Mouse (Mus musculus): ENCODE results near the gene Atp6v1f. TPM values are rescaled to one million over a fixed set of nuclear protein-coding genes. Genes with fewer than 3 reads are reported as not detected.

The Atp6v1f gene
- total and polyA plus RNA-seq, 3 experiments: 312 to 349 TPM; not detected in 1

GRCm38 (mm10) chr6:29500177-29500576 is 32.7 kb downstream of the Atp6v1f start (continued):
- no peak for TF ChIP-seq POLR2AphosphoS5 (IDR thresholded peaks at IDR 0.05; ENCODE audit: borderline replicate concordance, low read depth, low read length)

- no peaks in the 10 kb centered on the region for H3K79me2 ChIP-seq (ENCODE audit: control insufficient read depth, insufficient read depth, low read length, poor library complexity)
- H3K4me1 ChIP-seq (ENCODE audit: control insufficient read depth in 1 of 2, insufficient read depth in 2 of 2, low read length in 2 of 2): peaks cover 9 to 19% of the 10 kb centered on the region in 2 experiments
- TF ChIP-seq MYB (IDR thresholded peaks at IDR 0.05; ENCODE audit: low read depth, low read length) (no peak), ELF1 (IDR thresholded peaks at IDR 0.05; ENCODE audit: low read depth, low read length) (no peak), TAL1 (IDR thresholded peaks at IDR 0.05; ENCODE audit: low read length) (peak; percentile 67), GATA1 (IDR thresholded peaks at IDR 0.05; ENCODE audit: low read depth, low read length) (peak; percentile 26; the same call in 1 of the 2 replicates), EP300 (IDR thresholded peaks at IDR 0.05; ENCODE audit: low read depth in 1 of 2, low read length in 2 of 2) (peak in 1 of 2 experiments; percentile 54; a peak in 2 of 4 replicates), KAT2A (conservative IDR thresholded peaks at IDR 0.05; ENCODE audit: low read depth, low read length) (no peak), POLR2AphosphoS5 (IDR thresholded peaks at IDR 0.05; ENCODE audit: borderline replicate concordance, low read depth, low read length) (no peak), MAFK (IDR thresholded peaks at IDR 0.05; ENCODE audit: borderline replicate concordance, low read depth, low read length) (no peak), GABPA (IDR thresholded peaks at IDR 0.05; ENCODE audit: low read depth, low read length) (no peak), POLR2AphosphoS2 (IDR thresholded peaks at IDR 0.05; ENCODE audit: low read length) (no peak), CHD1 (IDR thresholded peaks at IDR 0.05; ENCODE audit: low read depth, low read length) (no peak), ZKSCAN1 (IDR thresholded peaks at IDR 0.05; ENCODE audit: low read depth, low read length) (no peak)
- peak overlapping the region; percentile 15 for H3K9ac ChIP-seq (ENCODE audit: control insufficient read depth, low read depth, low read length, poor library complexity, severe bottlenecking)
- H3K4me3 ChIP-seq (ENCODE audit: control insufficient read depth in 1 of 2, insufficient read depth in 1 of 2, low read depth in 2 of 2, low read length in 2 of 2): peak overlapping the region in 1 of 2 experiments; percentile 24; a peak in 1 of 4 replicates
- H3K9me3 ChIP-seq (replicated peaks; ENCODE audit: insufficient read depth, low read length): no peaks in the 10 kb centered on the region
- peak overlapping the region; percentile 77 for H3K27ac ChIP-seq (ENCODE audit: control insufficient read depth, low read depth, low read length)
- peaks cover 0 to 17% of the 10 kb centered on the region in 2 experiments; a peak in 2 of 4 replicates for H3K36me3 ChIP-seq (ENCODE audit: control insufficient read depth in 1 of 2, insufficient read depth in 2 of 2, low read length in 2 of 2)
- peak; percentile 77 for DNase-seq (ENCODE audit: low read depth, low spot score)
- H3K27me3 ChIP-seq (ENCODE audit: control insufficient read depth in 1 of 2, insufficient read depth in 2 of 2, low read length in 2 of 2): no peaks in the 10 kb centered on the region
These were observed 33.3 kb downstream of the Atp6v1f start for GRCm38 (mm10) chr6:29500810-29501209.

- TF ChIP-seq TCF12 (IDR thresholded peaks at IDR 0.05; ENCODE audit: low read depth, low read length) (0 out of 2 replicates have a peak, but pooled peaks have one; percentile 8), EP300 (IDR thresholded peaks at IDR 0.05; ENCODE audit: low read depth in 1 of 2, low read length in 2 of 2) (no peak), BHLHE40 (IDR thresholded peaks at IDR 0.05; ENCODE audit: borderline replicate concordance, low read depth, low read length) (no peak), SMC3 (IDR thresholded peaks at IDR 0.05; ENCODE audit: low read depth, low read length) (peak; percentile 68), MAX (IDR thresholded peaks at IDR 0.05; ENCODE audit: low read length) (no peak), SIN3A (IDR thresholded peaks at IDR 0.05; ENCODE audit: low read length) (no peak), RAD21 (IDR thresholded peaks at IDR 0.05; ENCODE audit: low read depth, low read length) (peak; percentile 70), ZC3H11A (IDR thresholded peaks at IDR 0.05; ENCODE audit: low read depth, low read length) (peak; percentile 40), JUND (IDR thresholded peaks at IDR 0.05; ENCODE audit: low read depth, low read length) (no peak), CTCF (IDR thresholded peaks at IDR 0.05 in 2 of 3, conservative IDR thresholded peaks at IDR 0.05 in 1 of 3; ENCODE audit: control insufficient read depth in 1 of 3, insufficient read depth in 1 of 3, low read depth in 2 of 3, low read length in 3 of 3, poor library complexity in 1 of 3, severe bottlenecking in 1 of 3) (peak; percentile 35 to 72 (median 51); a peak in 5 of 6 replicates)
- DNase-seq (ENCODE audit: low read depth, low spot score): peak; percentile 64
- Histone ChIP-seq H3K9me3 (replicated peaks; ENCODE audit: insufficient read depth, low read length) (no peaks in the 10 kb centered on the region), H3K4me1 (ENCODE audit: control insufficient read depth in 1 of 2, insufficient read depth in 2 of 2, low read length in 2 of 2) (peaks cover 9 to 19% of the 10 kb centered on the region in 2 experiments), H3K79me2 (ENCODE audit: control insufficient read depth, insufficient read depth, low read length, poor library complexity) (no peaks in the 10 kb centered on the region), H3K4me3 (ENCODE audit: control insufficient read depth in 1 of 2, insufficient read depth in 1 of 2, low read depth in 2 of 2, low read length in 2 of 2) (no peak overlapping the region), H3K9ac (ENCODE audit: control insufficient read depth, low read depth, low read length, poor library complexity, severe bottlenecking) (no peak overlapping the region), H3K36me3 (ENCODE audit: control insufficient read depth in 1 of 2, insufficient read depth in 2 of 2, low read length in 2 of 2) (peaks cover 0 to 17% of the 10 kb centered on the region in 2 experiments; a peak in 2 of 4 replicates), H3K27me3 (ENCODE audit: control insufficient read depth in 1 of 2, insufficient read depth in 2 of 2, low read length in 2 of 2) (no peaks in the 10 kb centered on the region), H3K27ac (ENCODE audit: control insufficient read depth, low read depth, low read length) (peak overlapping the region; percentile 77)
These were observed 34.1 kb downstream of the Atp6v1f start for GRCm38 (mm10) chr6:29501599-29501998.
